Mouse (Mus musculus) lung, adult 2 months (tissue): ENCODE results near the gene Hmg20a.

Source experiments
- CTCF ChIP-seq: fragments of 200-500 bp; IDR thresholded peaks from 2 replicates; pipeline ENCODE4 v1.5.1; 2011; ENCODE audit warnings: mild to moderate bottlenecking, low read length, control low read depth; ENCODE audit not compliant: insufficient read depth
- POLR2A ChIP-seq: fragments of 200-500 bp; IDR thresholded peaks from 2 replicates; pipeline ENCODE4 v1.6.1; 2011; ENCODE audit warnings: low read depth, mild to moderate bottlenecking, control low read depth, low read length, borderline replicate concordance; ENCODE audit errors: extremely low read depth

GRCm38 (mm10) chr9:56531991-56532390, 113.6 kb downstream of the Hmg20a start:
- no peak for TF ChIP-seq CTCF
- TF ChIP-seq POLR2A, result no peak
